Mouse (Mus musculus): Measurements from ENCODE around the gene Alad. TPM values are rescaled to one million over a fixed set of nuclear protein-coding genes. Genes with fewer than 3 reads are reported as not detected.

Alad gene
- 161 and 178 TPM in 2 replicates for polyA plus RNA-seq (2015; fragmentation: Nextera tagmentation; extraction: Ambion mirVana)

DNA sequence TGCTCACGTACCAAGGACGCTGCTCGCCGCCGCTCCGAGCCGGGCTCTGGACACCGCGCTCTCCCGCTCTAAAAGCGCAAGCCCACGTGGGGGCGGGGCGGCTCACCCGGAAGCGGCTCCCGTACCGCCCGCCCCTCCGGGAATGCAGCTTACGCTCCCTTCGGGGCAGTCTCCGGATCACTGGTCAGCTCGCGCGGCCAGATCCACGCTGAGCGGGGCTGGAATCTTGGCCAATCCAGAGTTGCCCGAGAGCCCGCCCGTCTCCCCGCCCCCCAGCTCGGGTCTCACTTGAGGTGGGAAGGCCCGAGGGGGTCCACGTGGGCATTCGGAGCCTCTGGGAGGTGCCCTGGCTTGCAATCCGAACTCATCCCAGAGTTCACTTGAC lies at the start of gene Alad:
Gene Alad (minus strand): TSS at position 70 of the 385 bp plus-strand sequence.
- Histone ChIP-seq H3K4me2 (replicated peaks; ENCODE audit: low read depth) (peak within 1 kb of the TSS; percentile 72), H3K27ac (replicated peaks) (peak within 1 kb of the TSS; percentile 91), H3K4me3 (ENCODE audit: low read depth, low read length) (peak within 1 kb of the TSS; percentile 54), H3K36me3 (ENCODE audit: control insufficient read depth, insufficient read depth, low read length) (peaks cover 3% of the 10 kb centered on the region; the same call in 1 of the 2 replicates), H3K27me3 (ENCODE audit: control insufficient read depth, insufficient read depth, low read length) (no peaks in the 10 kb centered on the region), H3K4me1 (replicated peaks; ENCODE audit: control insufficient read depth, insufficient read depth) (peaks cover 8% of the 10 kb centered on the region), H3K9ac (ENCODE audit: low read length) (peak within 1 kb of the TSS; percentile 73), H3K9me3 (ENCODE audit: control insufficient read depth, low read length) (no peaks in the 10 kb centered on the region)
- TF ChIP-seq EP300 (optimal IDR thresholded peaks at IDR 0.05) (no peak), CTCF (IDR thresholded peaks at IDR 0.05; ENCODE audit: low read depth) (peak; percentile 37; the same call in 1 of the 2 replicates)
- ATAC-seq (ENCODE audit: low FRiP score, low TSS enrichment) (peak; percentile 83), DNase-seq (ENCODE audit: low spot score) (peak; percentile 93)
- WGBS, result 1% methylated on average over 37 of the region's 37 CpGs

DNA sequence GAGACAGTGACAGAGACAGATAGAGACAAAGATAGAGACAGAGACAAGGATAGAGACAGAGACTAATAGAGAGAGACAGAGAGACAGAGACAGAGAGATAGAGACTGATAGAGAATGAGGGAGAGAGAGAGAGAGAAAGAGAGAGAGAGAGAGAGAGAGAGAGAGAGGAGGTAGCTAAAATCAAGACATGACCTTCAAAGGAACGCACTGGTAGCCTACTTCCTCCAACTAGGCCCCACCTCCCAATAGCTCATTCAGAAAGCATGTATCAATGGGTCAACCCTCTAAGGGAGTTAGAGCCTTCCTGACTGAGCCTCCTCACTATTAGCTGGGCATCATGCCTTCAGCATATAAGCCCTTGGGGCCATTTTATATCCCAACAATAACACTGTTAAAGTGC lies 48.6 kb upstream of the Alad start:
- Histone ChIP-seq H3K4me1 (replicated peaks; ENCODE audit: control insufficient read depth, insufficient read depth) (no peaks in the 10 kb centered on the region; the same call in 1 of the 2 replicates), H3K4me3 (ENCODE audit: low read depth, low read length) (no peak overlapping the region), H3K27me3 (ENCODE audit: control insufficient read depth, insufficient read depth, low read length) (no peaks in the 10 kb centered on the region), H3K36me3 (ENCODE audit: control insufficient read depth, insufficient read depth, low read length) (no peaks in the 10 kb centered on the region), H3K4me2 (replicated peaks; ENCODE audit: low read depth) (no peak overlapping the region), H3K27ac (replicated peaks) (no peak overlapping the region), H3K9me3 (ENCODE audit: control insufficient read depth, low read length) (no peaks in the 10 kb centered on the region), H3K9ac (ENCODE audit: low read length) (no peak overlapping the region)
- DNase-seq (ENCODE audit: low spot score) (no peak), ATAC-seq (ENCODE audit: low FRiP score, low TSS enrichment) (no peak)
- 59% methylated on average over 1 of the region's 1 CpGs for WGBS
- no peak for TF ChIP-seq EP300 (optimal IDR thresholded peaks at IDR 0.05)
- TF ChIP-seq CTCF (IDR thresholded peaks at IDR 0.05; ENCODE audit: low read depth), result no peak

DNA sequence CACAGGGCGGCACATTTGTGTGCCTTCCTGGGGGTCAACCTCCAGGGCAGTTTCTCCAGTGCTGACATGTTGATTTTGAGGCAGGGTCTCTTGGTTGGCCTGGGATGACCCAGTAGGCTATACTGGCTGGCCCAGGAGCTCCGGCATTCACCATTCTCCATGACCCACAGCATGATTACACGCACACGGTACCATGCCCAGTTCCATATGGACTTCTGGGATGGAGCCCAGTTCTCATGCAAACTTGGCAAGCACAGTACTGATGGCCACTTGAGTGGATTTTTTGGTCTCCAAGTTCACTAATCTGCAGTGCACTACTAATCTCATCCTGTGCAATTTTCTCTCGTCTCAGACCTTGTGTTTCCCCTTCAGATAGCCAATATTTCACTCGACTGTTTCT lies 48.0 kb upstream of the Alad start:
- no peak overlapping the region for H3K27ac ChIP-seq (replicated peaks)
- H3K4me3 ChIP-seq (ENCODE audit: low read depth, low read length), result no peak overlapping the region
- TF ChIP-seq CTCF (IDR thresholded peaks at IDR 0.05; ENCODE audit: low read depth) (no peak), EP300 (optimal IDR thresholded peaks at IDR 0.05) (no peak)
- no peaks in the 10 kb centered on the region for H3K9me3 ChIP-seq (ENCODE audit: control insufficient read depth, low read length)
- DNase-seq (ENCODE audit: low spot score), result no peak
- H3K9ac ChIP-seq (ENCODE audit: low read length), result no peak overlapping the region
- H3K27me3 ChIP-seq (ENCODE audit: control insufficient read depth, insufficient read depth, low read length), result no peaks in the 10 kb centered on the region
- ATAC-seq (ENCODE audit: low FRiP score, low TSS enrichment), result no peak
- 77% methylated on average over 6 of the region's 6 CpGs for WGBS
- H3K4me2 ChIP-seq (replicated peaks; ENCODE audit: low read depth), result no peak overlapping the region
- H3K4me1 ChIP-seq (replicated peaks; ENCODE audit: control insufficient read depth, insufficient read depth), result no peaks in the 10 kb centered on the region; the same call in 1 of the 2 replicates
- no peaks in the 10 kb centered on the region for H3K36me3 ChIP-seq (ENCODE audit: control insufficient read depth, insufficient read depth, low read length)

DNA sequence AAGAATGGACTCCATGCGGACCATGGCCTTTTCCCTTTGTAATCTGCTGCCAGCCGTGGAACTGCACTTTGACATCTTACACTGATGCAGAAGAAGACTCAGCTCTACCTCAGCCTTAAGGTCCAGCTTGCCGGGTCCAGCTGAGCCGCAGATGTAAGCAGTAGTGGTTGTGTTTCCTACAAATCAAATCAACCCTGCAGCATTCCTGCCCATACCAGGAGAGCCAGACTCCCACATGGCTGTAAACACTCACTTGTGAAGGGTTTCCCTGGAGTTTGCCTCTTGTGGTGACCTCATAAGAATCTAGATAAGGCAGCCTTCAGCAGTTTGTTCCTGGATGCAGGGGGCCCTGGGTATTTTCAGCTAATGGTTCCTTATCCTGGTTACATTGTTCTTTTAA lies 46.8 kb upstream of the Alad start:
- H3K9me3 ChIP-seq (ENCODE audit: control insufficient read depth, low read length), result no peaks in the 10 kb centered on the region
- ATAC-seq (ENCODE audit: low FRiP score, low TSS enrichment) (peak; percentile 62), DNase-seq (ENCODE audit: low spot score) (peak; percentile 35)
- WGBS, result 47% methylated on average over 4 of the region's 4 CpGs
- TF ChIP-seq CTCF (IDR thresholded peaks at IDR 0.05; ENCODE audit: low read depth) (no peak), EP300 (optimal IDR thresholded peaks at IDR 0.05) (no peak)
- no peaks in the 10 kb centered on the region for H3K36me3 ChIP-seq (ENCODE audit: control insufficient read depth, insufficient read depth, low read length)
- H3K4me3 ChIP-seq (ENCODE audit: low read depth, low read length), result no peak overlapping the region
- H3K9ac ChIP-seq (ENCODE audit: low read length), result no peak overlapping the region
- no peak overlapping the region for H3K4me2 ChIP-seq (replicated peaks; ENCODE audit: low read depth)
- H3K27ac ChIP-seq (replicated peaks), result no peak overlapping the region
- H3K4me1 ChIP-seq (replicated peaks; ENCODE audit: control insufficient read depth, insufficient read depth), result no peaks in the 10 kb centered on the region; the same call in 1 of the 2 replicates
- no peaks in the 10 kb centered on the region for H3K27me3 ChIP-seq (ENCODE audit: control insufficient read depth, insufficient read depth, low read length)

GRCm38 (mm10) chr4:62562006-62562405 lies 42.3 kb upstream of the Alad start:
- no peak for ATAC-seq (ENCODE audit: low FRiP score, low TSS enrichment)
- Histone ChIP-seq H3K27ac (replicated peaks) (no peak overlapping the region), H3K9ac (ENCODE audit: low read length) (no peak overlapping the region), H3K9me3 (ENCODE audit: control insufficient read depth, low read length) (no peaks in the 10 kb centered on the region), H3K4me1 (replicated peaks; ENCODE audit: control insufficient read depth, insufficient read depth) (no peaks in the 10 kb centered on the region; the same call in 1 of the 2 replicates), H3K4me2 (replicated peaks; ENCODE audit: low read depth) (no peak overlapping the region), H3K4me3 (ENCODE audit: low read depth, low read length) (no peak overlapping the region), H3K27me3 (ENCODE audit: control insufficient read depth, insufficient read depth, low read length) (no peaks in the 10 kb centered on the region), H3K36me3 (ENCODE audit: control insufficient read depth, insufficient read depth, low read length) (no peaks in the 10 kb centered on the region)
- TF ChIP-seq EP300 (optimal IDR thresholded peaks at IDR 0.05), result no peak
- no peak for TF ChIP-seq CTCF (IDR thresholded peaks at IDR 0.05; ENCODE audit: low read depth)
- DNase-seq (ENCODE audit: low spot score), result no peak
- WGBS, result 63% methylated on average over 4 of the region's 4 CpGs

DNA sequence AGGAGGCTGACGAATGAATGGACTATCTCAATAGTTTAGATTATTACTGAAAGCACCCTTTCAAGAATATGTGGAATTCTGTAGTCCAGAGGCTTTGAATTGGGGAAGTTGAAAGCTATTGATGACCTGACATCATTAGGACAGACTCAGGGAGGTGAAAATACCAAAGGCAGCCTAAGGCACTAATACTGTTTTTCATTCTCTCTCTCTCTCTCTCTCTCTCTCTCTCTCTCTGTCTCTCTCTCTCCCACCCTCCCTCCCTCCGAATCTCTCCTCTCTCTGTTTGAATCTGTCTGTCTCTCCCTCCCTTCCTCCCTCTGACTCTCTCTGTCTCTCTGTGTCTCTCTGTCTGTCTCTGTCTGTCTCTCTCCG lies 41.9 kb upstream of the Alad start:
- no peak for ATAC-seq (ENCODE audit: low FRiP score, low TSS enrichment)
- Histone ChIP-seq H3K4me1 (replicated peaks; ENCODE audit: control insufficient read depth, insufficient read depth) (no peaks in the 10 kb centered on the region; the same call in 1 of the 2 replicates), H3K4me2 (replicated peaks; ENCODE audit: low read depth) (no peak overlapping the region), H3K27me3 (ENCODE audit: control insufficient read depth, insufficient read depth, low read length) (no peaks in the 10 kb centered on the region), H3K27ac (replicated peaks) (no peak overlapping the region), H3K36me3 (ENCODE audit: control insufficient read depth, insufficient read depth, low read length) (no peaks in the 10 kb centered on the region), H3K9ac (ENCODE audit: low read length) (no peak overlapping the region), H3K4me3 (ENCODE audit: low read depth, low read length) (no peak overlapping the region), H3K9me3 (ENCODE audit: control insufficient read depth, low read length) (no peaks in the 10 kb centered on the region)
- TF ChIP-seq EP300 (optimal IDR thresholded peaks at IDR 0.05) (no peak), CTCF (IDR thresholded peaks at IDR 0.05; ENCODE audit: low read depth) (no peak)
- no peak for DNase-seq (ENCODE audit: low spot score)
- 42% methylated on average over 3 of the region's 3 CpGs for WGBS

All from stomach, postnatal 0 days (tissue).